Mouse (Mus musculus) embryo, embryonic 9.5 days (tissue): ENCODE results near the gene Slfnl1.

ENCODE experiments used
- DNase-seq: peaks from one replicate; pipeline ENCODE4 v3.0.0-alpha.2; 2017; ENCODE audit errors: extremely low spot score

The Slfnl1 gene

DNA sequence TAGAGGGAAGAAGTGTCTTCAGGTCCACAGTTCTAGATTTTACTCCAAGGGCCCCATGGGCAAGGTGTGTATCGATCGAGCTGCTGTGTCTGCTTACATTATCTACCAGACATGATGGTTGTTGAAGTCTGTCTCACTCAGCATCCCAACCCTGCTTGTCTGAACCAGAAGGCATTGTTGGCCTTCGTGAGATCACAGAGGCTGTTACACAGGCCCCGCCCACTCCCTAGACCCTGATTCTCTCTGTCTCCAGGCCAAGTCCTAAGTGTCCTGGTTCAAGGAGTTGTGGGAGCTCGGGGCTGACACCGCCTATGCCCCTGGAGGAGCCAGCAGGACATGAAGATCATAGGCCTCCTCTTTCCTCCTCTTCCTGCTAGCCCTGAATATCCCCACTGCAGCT lies at the start of gene Slfnl1:
TSS of gene Slfnl1 (plus strand) at position 246 of the 400 bp plus-strand sequence.
- no peak for DNase-seq

- DNase-seq, result no peak
Measured at GRCm38 (mm10) chr4:120487707-120488106, 44.3 kb upstream of the Slfnl1 start.

GRCm38 (mm10) chr4:120506955-120507354 lies 25.1 kb upstream of the Slfnl1 start:
- no peak for DNase-seq

GRCm38 (mm10) chr4:120511203-120511602 lies 20.8 kb upstream of the Slfnl1 start:
- DNase-seq, result no peak

DNA sequence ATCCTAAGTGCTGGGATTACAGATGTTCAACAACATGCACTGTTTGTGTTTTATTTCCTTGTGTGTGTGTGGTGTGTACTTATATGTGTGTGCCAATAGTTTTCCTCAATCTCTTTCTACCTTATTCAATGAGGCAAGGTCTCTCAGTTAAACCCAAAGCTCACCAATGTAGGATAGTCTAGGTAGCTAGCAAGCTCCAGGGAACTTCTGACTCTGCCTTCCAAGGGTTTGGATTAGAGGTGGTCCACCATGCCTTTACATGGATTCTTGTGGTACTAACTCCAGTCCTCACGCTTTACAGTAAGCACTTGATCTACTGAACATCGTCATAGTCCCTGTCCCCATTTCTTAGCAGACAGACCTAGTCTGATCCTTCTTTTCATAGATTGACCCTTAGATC lies 17.7 kb upstream of the Slfnl1 start:
- DNase-seq, result no peak

DNA sequence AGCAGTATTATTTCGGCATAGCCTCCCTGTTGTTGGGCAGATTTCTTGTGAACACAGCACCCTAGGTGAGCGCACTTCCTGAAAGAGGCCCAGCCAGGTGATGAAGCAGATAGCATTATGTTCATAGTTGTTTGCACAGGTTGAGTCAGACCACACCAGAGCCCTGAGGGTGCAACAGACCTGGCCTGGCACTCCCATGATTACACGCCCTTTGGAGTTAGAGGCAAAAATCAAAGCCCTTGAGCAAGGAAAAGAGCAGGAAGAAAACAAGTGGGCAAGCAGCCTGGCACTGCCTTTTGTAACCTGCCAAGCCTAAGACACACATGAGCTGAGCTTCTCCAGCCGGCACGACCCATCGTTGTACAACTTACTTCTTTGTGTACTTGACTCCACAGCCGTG lies 15.5 kb upstream of the Slfnl1 start:
- no peak for DNase-seq

DNA sequence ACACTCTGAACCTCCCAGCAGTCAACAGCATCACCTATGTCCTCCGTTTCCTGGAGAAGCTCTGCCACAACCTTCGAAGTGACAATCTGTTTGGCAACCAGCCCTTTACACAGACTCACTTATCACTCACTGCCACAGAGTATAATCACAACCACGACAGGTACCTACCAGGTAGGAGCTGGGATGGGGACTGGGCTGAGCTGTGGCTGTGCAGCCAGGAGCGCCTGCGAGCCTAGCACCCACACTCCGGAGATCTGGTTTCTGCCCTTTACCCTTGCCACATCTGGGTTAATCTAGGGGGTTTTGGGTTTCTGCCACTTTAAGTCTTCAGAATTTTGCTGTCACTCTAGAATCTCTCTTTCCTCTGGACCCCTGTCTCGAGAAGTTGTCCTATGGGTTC lies 15.1 kb upstream of the Slfnl1 start:
- DNase-seq, result no peak

DNA sequence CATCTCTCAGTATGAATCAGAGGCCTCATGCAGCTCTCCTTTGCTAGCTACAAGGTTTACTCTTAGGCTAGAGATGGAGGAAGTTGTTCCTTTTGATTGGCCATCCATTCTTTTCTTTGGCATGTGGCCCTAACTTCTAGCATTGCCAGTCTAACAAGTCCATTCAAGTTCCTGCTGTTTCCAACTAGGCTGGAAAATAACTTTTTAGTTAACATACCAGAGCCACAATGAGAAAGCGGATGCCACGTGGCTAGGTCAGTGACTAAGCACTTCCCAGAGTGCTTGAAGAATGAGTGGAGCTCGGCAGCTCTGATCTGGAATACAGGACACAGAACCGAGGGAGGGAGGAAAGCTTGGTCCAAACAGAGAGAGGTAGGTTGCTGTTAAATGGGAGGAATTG lies 14.7 kb upstream of the Slfnl1 start:
- no peak for DNase-seq

DNA sequence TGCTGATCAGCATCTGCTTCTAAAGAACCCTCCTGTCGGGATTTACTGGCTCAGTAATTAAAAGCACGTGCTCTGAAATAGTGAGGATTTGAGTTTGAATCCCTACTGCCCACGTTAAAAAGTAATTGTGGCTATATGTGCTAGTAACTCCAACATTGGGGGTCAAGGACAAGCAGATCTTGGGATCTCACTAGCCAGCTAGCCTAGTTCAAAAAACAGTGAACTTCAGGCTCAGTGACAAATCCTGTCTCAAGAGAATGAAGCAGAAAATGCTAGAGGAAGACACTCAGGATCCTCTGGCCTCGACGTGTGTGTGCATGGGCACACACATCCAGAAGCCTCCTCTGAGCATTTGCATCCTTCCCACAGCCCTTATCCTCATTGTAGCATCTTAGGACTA lies 10.3 kb upstream of the Slfnl1 start:
- no peak for DNase-seq

GRCm38 (mm10) chr4:120522351-120522750 lies 9.7 kb upstream of the Slfnl1 start:
- no peak for DNase-seq

GRCm38 (mm10) chr4:120523092-120523491 lies 8.9 kb upstream of the Slfnl1 start:
- no peak for DNase-seq

GRCm38 (mm10) chr4:120528171-120528570 lies 3.9 kb upstream of the Slfnl1 start:
- no peak for DNase-seq

- no peak for DNase-seq
Measured at GRCm38 (mm10) chr4:120538664-120539063, 6.6 kb downstream of the Slfnl1 start.

DNA sequence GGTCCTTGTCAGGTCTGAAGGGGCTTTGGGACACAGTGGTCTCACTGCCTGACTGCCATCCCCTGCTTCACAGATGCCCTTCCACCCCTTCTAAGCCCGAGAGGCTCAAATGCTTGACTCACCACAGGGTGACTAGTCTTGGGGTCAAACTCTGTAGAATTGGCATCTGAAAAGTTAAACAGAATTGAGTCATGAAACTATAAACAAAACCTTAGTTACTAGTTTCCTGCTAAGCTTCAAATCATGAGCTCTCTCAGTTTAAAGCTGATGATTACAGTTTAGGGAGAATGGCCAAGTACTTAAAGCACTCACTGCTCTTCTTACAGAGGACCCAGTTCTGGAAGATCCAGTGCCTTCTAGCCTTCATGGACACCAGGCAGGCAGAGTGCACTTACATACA lies 12.9 kb downstream of the Slfnl1 start:
- no peak for DNase-seq

DNA sequence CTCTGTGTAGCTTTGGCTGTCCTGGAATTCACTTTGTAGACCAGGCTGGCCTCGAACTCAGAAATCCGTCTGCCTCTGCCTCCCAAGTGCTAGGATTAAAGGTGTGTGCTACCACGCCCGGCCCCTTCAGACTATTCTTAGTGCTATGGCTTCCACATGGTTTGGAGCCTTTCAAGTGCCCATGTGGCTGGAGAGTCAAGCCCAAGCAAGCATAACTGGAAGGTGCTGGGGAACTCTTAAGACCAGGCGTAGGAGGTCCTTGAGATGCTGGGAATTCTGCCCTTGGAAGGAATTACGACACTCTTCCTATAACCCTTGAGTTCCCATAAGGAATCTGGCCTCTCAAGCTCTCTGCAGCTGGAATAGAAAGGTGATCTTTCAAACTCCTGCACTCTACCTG lies 24.6 kb downstream of the Slfnl1 start:
- no peak for DNase-seq

DNA sequence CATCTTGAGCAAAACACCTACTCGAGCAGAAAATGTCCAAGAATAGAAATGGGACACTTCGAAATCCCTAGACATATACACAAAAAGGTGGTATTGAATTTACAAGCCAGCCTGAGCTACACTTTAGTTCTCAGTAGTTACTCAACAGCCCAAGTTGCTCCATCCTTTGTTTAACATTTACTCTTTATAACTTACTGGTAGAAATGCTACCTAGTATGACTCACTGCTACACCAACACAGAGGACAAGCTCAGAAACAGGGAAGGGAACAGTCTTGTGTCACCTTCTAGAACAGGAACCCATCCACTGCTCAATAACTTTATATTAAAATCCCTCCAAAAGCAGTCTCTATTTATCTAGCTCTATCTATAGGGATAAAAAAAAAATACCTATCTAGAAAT lies 33.7 kb downstream of the Slfnl1 start:
- no peak for DNase-seq

DNA sequence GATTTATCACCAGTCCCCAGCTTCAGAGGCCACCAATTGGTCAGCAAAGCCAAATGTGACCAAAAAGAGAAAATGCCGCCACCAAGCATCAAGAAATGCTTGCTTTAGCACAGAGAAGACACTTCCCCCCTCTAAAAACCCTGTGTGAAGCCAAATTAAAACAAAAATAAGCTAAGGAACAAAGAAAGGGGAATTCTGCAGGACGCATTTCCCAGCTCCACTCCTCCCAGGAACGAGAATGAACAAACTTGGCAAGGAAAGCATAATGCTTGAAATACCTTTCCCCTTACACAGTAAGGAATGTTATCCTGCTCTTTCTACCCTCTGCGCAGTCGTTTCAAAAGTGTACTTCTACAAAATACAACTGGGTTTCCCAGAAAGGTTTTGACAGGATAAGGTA lies 36.0 kb downstream of the Slfnl1 start:
- DNase-seq, result no peak

DNA sequence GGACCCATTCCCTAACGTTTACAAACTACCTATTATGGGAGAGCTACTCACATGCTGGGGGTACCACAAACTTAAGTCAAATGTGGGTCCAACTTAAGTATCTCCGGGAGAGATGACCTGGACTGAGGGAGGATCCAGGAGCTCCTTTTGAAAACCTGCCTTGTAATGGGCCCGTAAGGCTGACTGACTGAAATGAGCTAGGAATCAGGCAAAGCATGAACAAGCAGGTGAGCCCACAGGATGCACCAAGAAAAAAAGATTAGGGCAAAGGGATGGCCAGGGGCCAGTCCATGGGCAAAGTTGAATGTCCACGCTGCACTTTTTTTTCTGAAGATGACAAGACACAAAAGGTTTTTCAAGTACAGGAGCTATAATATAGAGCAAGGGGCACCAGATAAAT lies 37.0 kb downstream of the Slfnl1 start:
- DNase-seq, result no peak

- peak; percentile 99 for DNase-seq
Measured at GRCm38 (mm10) chr4:120569486-120570437, 37.7 kb downstream of the Slfnl1 start, which contains the start of gene Ctps. Gene Ctps (minus strand): TSS chr4:120570276.

DNA sequence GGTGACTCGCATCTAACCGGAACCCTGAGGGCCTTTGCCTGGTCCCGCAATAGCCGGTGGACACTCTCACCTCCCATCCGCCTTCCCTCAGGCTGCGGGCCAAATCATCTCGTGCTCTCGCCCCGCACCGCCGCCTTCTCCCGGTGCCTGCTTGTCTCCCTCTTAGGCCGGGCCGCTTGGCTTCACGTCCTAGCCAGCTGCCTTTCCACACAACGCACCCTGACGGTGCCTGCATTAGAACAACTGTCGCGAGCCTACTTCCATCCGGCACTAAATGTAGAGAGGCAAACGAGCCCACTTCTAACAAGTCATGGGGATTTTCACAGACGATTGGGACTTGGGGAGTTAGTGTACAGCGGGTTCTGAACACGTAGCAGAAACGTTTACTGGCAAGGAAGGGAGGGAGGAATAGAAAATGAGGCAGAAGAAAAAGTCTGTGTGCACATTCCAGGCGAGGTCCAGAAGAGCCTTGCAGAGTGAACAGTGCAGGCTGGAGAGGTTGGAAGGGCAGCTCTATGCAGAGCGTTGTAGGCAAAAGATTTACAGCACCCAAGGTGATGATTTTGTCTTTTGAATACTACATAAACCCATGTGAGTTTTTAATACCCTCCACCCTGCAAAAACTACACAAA lies 38.5 kb downstream of the Slfnl1 start:
- no peak for DNase-seq

GRCm38 (mm10) chr4:120571070-120571464 lies 39.0 kb downstream of the Slfnl1 start:
- DNase-seq, result no peak

DNA sequence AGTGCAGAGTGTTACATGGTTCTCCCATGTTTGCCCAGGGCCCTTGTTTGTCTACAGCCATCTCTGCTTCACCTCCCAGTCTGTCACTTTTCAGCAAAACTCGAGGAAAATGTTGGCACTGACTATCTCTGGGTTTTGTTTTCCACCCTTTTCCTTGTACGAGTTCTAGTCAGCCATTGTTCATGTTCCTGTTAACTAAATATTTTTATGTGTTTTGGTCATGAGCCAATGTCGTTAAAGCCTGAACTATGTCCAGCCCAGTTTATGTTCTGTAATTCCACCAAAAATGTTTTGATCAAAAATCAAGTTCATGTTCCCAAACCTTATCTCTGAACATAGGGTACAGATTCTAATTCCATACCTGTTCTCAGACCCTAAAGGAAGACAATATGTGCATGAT lies 39.7 kb downstream of the Slfnl1 start:
- DNase-seq, result no peak

DNA sequence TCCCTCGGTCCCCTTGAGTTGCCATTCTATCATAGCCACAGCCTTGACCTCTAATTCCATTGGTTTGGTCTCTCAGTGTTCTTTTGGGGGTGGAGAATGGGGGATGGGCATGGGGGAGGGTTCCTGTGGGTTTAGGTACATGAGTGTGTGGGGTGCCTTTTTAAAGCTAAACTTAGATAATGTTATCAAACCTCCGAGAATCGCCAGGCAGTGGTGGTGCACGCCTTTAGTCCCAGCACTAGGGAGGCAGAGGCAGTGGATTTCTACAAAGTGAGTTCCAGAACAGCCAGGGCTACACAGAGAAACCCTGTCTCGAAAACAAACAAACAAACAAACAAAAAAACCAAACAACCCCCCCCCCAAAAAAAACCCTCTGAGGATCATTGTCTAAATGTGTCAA lies 48.9 kb downstream of the Slfnl1 start:
- no peak for DNase-seq
